Mouse (Mus musculus): ENCODE measurements around the gene Coro1b.

DNA sequence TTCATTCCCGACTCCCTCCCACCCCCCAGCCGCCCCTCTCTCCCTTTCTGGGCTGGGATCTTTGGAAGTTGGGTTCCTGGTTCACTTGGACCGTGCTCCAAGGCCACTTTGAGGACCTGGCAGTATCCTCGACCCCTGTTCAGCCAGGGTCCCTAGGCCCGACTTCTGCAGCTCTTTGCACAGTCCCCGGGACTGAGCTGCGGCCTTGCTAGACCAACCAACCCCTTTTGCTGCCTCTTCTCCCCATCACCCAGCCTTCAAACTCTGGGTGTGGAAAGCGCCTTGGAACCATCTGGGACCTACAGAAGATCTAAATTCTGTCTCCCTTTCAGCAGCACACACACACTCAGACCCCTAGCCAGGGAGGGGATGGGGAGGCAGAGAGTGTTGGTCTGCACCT lies 400 bp downstream of the Coro1b start:
- no peak for TF ChIP-seq POLR2A (IDR thresholded peaks at IDR 0.05; ENCODE audit: extremely low read depth, insufficient read depth, low read length)
- TF ChIP-seq CTCF (IDR thresholded peaks at IDR 0.05; ENCODE audit: low read depth, low read length) = no peak
